Mouse (Mus musculus) ES-E14 (cell line): ENCODE results near the gene Myo5a. TPM values are rescaled to one million over a fixed set of nuclear protein-coding genes. Genes with fewer than 3 reads are reported as not detected.

ENCODE experiments used
- DNase-seq: peaks from one replicate; pipeline ENCODE4 v3.0.0-alpha.2; 2013; ENCODE audit warnings: low read depth, low spot score
- H3K27ac ChIP-seq: 2 replicates; pipeline ENCODE4 v1.5.1; 2012; ENCODE audit warnings: low read depth, mild to moderate bottlenecking, low read length, moderate library complexity, mixed read lengths; ENCODE audit not compliant: poor library complexity, insufficient read depth, severe bottlenecking
- H3K36me3 ChIP-seq: 2 replicates; pipeline ENCODE4 v1.6.1; 2012; ENCODE audit warnings: mild to moderate bottlenecking, low read length, moderate library complexity, mixed read lengths; ENCODE audit not compliant: control insufficient read depth, poor library complexity, insufficient read depth, severe bottlenecking
- H3K4me1 ChIP-seq, 2 experiments: fragments of 150-350 bp in 1 of 2; sonication (generic) in 1 of 2; 2 replicates each; pipeline ENCODE4 v1.6.1; 2012; ENCODE audit warnings: low read length in 2 of 2, mild to moderate bottlenecking in 1 of 2, mixed read lengths in 1 of 2; ENCODE audit not compliant: control insufficient read depth in 2 of 2, insufficient read depth in 2 of 2, poor library complexity in 1 of 2
- H3K4me3 ChIP-seq, 2 experiments: fragments of 150-350 bp in 1 of 2; sonication (generic) in 1 of 2; 2 replicates each; pipeline ENCODE4 v1.5.1; 2012; ENCODE audit warnings: low read length in 2 of 2, low read depth in 1 of 2, mild to moderate bottlenecking in 1 of 2, mixed read lengths in 1 of 2; ENCODE audit not compliant: insufficient read depth in 1 of 2, poor library complexity in 1 of 2, severe bottlenecking in 1 of 2
- H3K9ac ChIP-seq: 2 replicates; pipeline ENCODE4 v1.6.1; 2012; ENCODE audit warnings: low read depth, mild to moderate bottlenecking, low read length, mixed read lengths; ENCODE audit not compliant: poor library complexity, insufficient read depth, severe bottlenecking
- H3K9me3 ChIP-seq: fragments of 150-350 bp; sonication (generic); 2 replicates; pipeline ENCODE4 v1.6.1; 2012; ENCODE audit warnings: low read depth, mild to moderate bottlenecking, low read length; ENCODE audit not compliant: control insufficient read depth, insufficient read depth
- CHD2 ChIP-seq: IDR thresholded peaks from 2 replicates; pipeline ENCODE4 v1.6.1; 2014; ENCODE audit warnings: mild to moderate bottlenecking, low read depth, low read length, inconsistent platforms
- HCFC1 ChIP-seq: IDR thresholded peaks from 2 replicates; pipeline ENCODE4 v1.6.1; 2012; ENCODE audit warnings: low read length, inconsistent platforms, borderline replicate concordance; ENCODE audit not compliant: insufficient read depth
- MAFK ChIP-seq: IDR thresholded peaks from 2 replicates; pipeline ENCODE4 v1.6.1; 2014; ENCODE audit warnings: mild to moderate bottlenecking, low read depth, low read length, inconsistent platforms; ENCODE audit not compliant: insufficient read depth
- ZC3H11A ChIP-seq: IDR thresholded peaks from 2 replicates; pipeline ENCODE4 v1.6.1; 2012; ENCODE audit warnings: low read depth, mild to moderate bottlenecking, inconsistent platforms, low read length, borderline replicate concordance
- ZNF384 ChIP-seq: IDR thresholded peaks from 2 replicates; pipeline ENCODE4 v1.6.1; 2012; ENCODE audit warnings: low read depth, low read length, inconsistent platforms
- in situ Hi-C, 2 experiments: fragments of 600-800 bp; cut with MboI; formaldehyde crosslinking; loops; one replicate each; pipeline ENCODE4 v1.15.1; 2025; ENCODE audit warnings: low sequenced_read_pairs in 2 of 2, inconsistent platforms in 1 of 2; ENCODE audit not compliant: unreplicated experiment in 2 of 2
- total RNA-seq: library from RNA; depleted of rRNA; stranded (reverse); fragments of 300-350 nt; gene quantifications from 2 replicates; pipeline ENCODE4 v1.2.3, GENCODE M21; 2012

Gene Myo5a
- total RNA-seq, 1 experiment, result 60.2 TPM

DNA sequence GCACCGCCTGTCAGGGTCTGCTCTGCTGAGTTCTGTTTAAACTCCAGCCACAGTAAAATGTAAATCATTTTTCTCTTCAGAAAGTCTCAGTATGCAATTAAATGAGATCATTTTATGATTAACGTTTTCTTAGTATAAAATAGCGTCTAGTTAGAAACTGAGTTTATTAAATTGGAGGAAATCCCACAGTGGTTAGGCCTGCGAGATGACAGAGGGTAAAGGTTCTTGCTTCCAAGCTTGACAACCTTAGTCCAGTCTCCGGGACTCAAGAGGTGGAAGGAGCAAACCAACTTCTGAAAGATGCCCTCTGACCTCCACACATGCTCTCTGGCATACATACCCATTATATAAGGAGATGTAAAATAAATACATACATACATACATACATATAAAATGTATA, 15.8 kb upstream of the Myo5a start:
- Histone ChIP-seq H3K36me3 (peaks cover 7% of the 10 kb centered on the region), H3K4me3 (no peak overlapping the region), H3K9me3 (no peaks in the 10 kb centered on the region), H3K4me1 (no peaks in the 10 kb centered on the region), H3K9ac (no peak overlapping the region), H3K27ac (no peak overlapping the region)
- DNase-seq, result no peak
- in situ Hi-C loops, result no loop called here
- TF ChIP-seq HCFC1 (no peak), MAFK (no peak), CHD2 (no peak), ZC3H11A (no peak), ZNF384 (no peak)

GRCm38 (mm10) chr9:75064678-75065331, 6.0 kb upstream of the Myo5a start:
- in situ Hi-C loops, result no loop called here
- no peak for DNase-seq
- Histone ChIP-seq H3K9me3 (no peaks in the 10 kb centered on the region), H3K27ac (no peak overlapping the region), H3K9ac (no peak overlapping the region), H3K4me1 (peaks cover 0 to under 1% of the 10 kb centered on the region in 2 experiments; a peak in 1 of 4 replicates), H3K36me3 (no peaks in the 10 kb centered on the region), H3K4me3 (no peak overlapping the region)
- TF ChIP-seq MAFK (no peak), CHD2 (no peak)

- no peaks in the 10 kb centered on the region for H3K9me3 ChIP-seq
- H3K4me3 ChIP-seq, result peak overlapping the region; percentile 79 to 95
- TF ChIP-seq HCFC1 (peak; percentile 51; the same call in 1 of the 2 replicates), ZNF384 (no peak), MAFK (no peak), CHD2 (no peak)
- in situ Hi-C loops, result no loop called here
- peak overlapping the region; percentile 82 for H3K27ac ChIP-seq
- peak; percentile 53 for DNase-seq
- H3K9ac ChIP-seq, result peak overlapping the region; percentile 92
- H3K4me1 ChIP-seq, result peaks cover 0 to 5% of the 10 kb centered on the region in 2 experiments; a peak in 1 of 4 replicates
- H3K36me3 ChIP-seq, result no peaks in the 10 kb centered on the region
Measured at GRCm38 (mm10) chr9:75071029-75071705, 352 bp downstream of the Myo5a start.

DNA sequence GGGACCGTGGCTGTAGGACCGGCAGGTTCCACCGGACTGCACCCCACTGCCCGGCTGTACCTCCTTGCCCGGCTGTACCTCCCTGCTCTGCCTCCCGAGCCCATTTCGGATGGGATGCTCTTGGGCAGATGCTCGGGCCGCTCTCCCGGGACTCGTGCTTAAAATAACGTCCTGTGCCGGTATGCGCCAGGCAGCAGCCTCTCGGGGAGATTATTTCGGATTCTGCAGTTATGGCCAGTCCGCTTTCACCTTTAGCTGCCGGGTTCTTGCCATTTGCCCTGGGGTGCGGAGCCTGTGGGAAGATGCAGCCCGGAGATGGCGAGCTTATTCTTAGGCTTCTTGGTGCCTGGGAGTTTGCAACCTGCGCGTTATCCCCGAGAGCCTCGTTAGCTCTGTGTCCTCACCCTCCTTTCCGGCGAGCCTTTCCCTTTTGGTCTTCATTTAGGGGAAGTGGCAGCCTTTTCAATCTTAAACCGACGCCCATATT, 934 bp downstream of the Myo5a start:
- in situ Hi-C loops, result no loop called here
- DNase-seq, result peak; percentile 26
- H3K4me3 ChIP-seq, result peak overlapping the region; percentile 79 to 95
- H3K4me1 ChIP-seq, result peaks cover 0 to 5% of the 10 kb centered on the region in 2 experiments; a peak in 1 of 4 replicates
- TF ChIP-seq ZNF384, result no peak
- TF ChIP-seq HCFC1, result no peak
- no peak for TF ChIP-seq ZC3H11A
- no peak for TF ChIP-seq MAFK
- no peaks in the 10 kb centered on the region for H3K36me3 ChIP-seq
- H3K9ac ChIP-seq, result peak overlapping the region; percentile 92
- H3K27ac ChIP-seq, result no peak overlapping the region; the same call in 1 of the 2 replicates
- H3K9me3 ChIP-seq, result no peaks in the 10 kb centered on the region
